Mouse (Mus musculus) heart, embryonic 15.5 days (tissue): ENCODE data around the gene Btbd19. TPM values are rescaled to one million over a fixed set of nuclear protein-coding genes. Genes with fewer than 3 reads are reported as not detected.

Source experiments
- ATAC-seq: fragments of 200-750 bp; cut with Nextera tagmentation; replicated peaks from 2 replicates; pipeline ENCODE4 v1.8.0; 2017; ENCODE audit warnings: low read depth, moderate TSS enrichment; ENCODE audit not compliant: insufficient number of reproducible peaks, insufficient read depth, low FRiP score
- H3K27ac ChIP-seq: fragments of 300-500 bp; sonication (generic); 2 replicates; pipeline ENCODE4 v1.5.1; 2015; ENCODE audit warnings: mild to moderate bottlenecking, inconsistent platforms
- H3K27me3 ChIP-seq: fragments of 300-500 bp; sonication (generic); 2 replicates; pipeline ENCODE4 v1.6.1; 2015; ENCODE audit warnings: inconsistent platforms
- H3K36me3 ChIP-seq: fragments of 300-500 bp; sonication (generic); 2 replicates; pipeline ENCODE4 v1.6.1; 2015; ENCODE audit warnings: mild to moderate bottlenecking, inconsistent platforms
- H3K4me1 ChIP-seq: fragments of 300-500 bp; sonication (generic); replicated peaks from 2 replicates; pipeline ENCODE4 v1.6.1; 2015; ENCODE audit warnings: inconsistent platforms
- H3K4me2 ChIP-seq: fragments of 300-500 bp; sonication (generic); 2 replicates; pipeline ENCODE4 v1.6.1; 2015; ENCODE audit warnings: inconsistent platforms, mild to moderate bottlenecking, moderate library complexity
- H3K4me3 ChIP-seq: fragments of 300-500 bp; sonication (generic); 2 replicates; pipeline ENCODE4 v1.5.1; 2015; ENCODE audit warnings: mild to moderate bottlenecking, inconsistent platforms
- H3K9ac ChIP-seq: fragments of 300-500 bp; sonication (generic); 2 replicates; pipeline ENCODE4 v1.6.1; 2015; ENCODE audit warnings: mild to moderate bottlenecking, inconsistent platforms
- H3K9me3 ChIP-seq: fragments of 300-500 bp; sonication (generic); replicated peaks from 2 replicates; pipeline ENCODE4 v1.6.1; 2016; ENCODE audit warnings: inconsistent platforms
- WGBS: fragments of 180-500 bp; shearing (Covaris S2); methylation state at CpG from one replicate; pipeline ENCODE4 v1.1.7; 2015; ENCODE audit warnings: mixed read lengths; 5-methylcytosine and 5-hydroxymethylcytosine counted together
- polyA plus RNA-seq: library from polyadenylated mRNA; unstranded; fragments of >200 nt; fragmentation: Nextera tagmentation; extraction: Ambion mirVana; gene quantifications from 2 replicates; pipeline ENCODE4 v1.2.1, GENCODE M21; 2015

The Btbd19 gene
- 2.3 and 4.5 TPM in 2 replicates for polyA plus RNA-seq

DNA sequence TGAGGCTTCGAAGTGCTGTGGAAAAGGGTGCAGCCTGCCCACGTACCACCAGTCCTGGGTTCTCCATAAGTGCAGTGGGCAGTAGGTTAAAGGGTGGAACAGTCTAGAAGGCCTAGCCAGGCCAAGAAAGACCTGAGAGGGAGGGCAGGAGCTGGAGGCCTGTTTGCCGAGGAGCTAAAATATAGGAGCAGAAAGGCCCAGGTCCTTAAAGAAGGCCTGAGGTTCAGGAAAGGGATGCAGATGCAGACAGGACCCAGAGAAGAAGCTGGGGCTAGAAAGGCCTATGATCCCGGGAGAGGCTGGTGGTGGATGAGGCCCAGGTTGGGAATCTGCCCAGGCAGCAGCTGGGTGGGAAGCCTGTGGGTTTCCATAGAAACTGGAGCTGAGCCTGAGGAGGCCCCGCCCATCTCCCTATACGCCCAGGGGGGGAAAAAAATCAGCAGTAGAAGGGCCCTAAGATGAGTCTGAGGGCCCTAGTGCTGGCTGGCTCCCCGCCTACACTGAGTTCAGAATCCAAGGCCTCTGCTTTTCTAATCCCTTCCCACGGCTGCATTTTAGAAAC, at the start of gene Btbd19:
Btbd19 (minus strand) TSS at position 378 of the 562 bp plus-strand sequence.
- H3K4me1 ChIP-seq, result peaks cover 26% of the 10 kb centered on the region
- 37% methylated on average over 8 of the region's 8 CpGs for WGBS
- peak; percentile 48 for ATAC-seq
- no peaks in the 10 kb centered on the region for H3K9me3 ChIP-seq
- H3K36me3 ChIP-seq, result no peaks in the 10 kb centered on the region; the same call in 1 of the 2 replicates
- H3K27ac ChIP-seq, result peak within 1 kb of the TSS; percentile 91
- no peak within 1 kb of the TSS for H3K9ac ChIP-seq
- no peaks in the 10 kb centered on the region for H3K27me3 ChIP-seq
- no peak within 1 kb of the TSS for H3K4me3 ChIP-seq
- peak within 1 kb of the TSS; percentile 30 for H3K4me2 ChIP-seq

DNA sequence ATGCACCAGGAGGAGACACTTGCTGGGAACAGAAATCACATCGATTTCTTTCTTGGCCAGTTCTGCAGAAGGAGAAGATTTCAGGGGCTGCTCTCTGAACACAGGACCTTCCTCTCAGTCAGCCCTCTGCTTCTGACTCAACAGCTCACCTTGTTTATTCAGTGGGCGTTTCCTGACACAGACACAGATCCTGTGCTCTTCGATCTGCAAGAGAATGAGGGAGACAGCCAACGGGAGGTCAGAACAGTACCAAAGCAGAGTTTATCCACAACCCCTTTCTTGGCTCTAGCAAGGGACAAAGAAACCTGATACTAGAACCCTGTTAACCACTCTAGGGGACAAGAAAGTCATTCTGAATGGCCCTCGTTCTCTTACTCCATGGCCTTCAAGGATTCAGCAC, 44.4 kb upstream of the Btbd19 start:
- 88% methylated on average over 5 of the region's 5 CpGs for WGBS
- no peaks in the 10 kb centered on the region for H3K4me1 ChIP-seq
- no peak for ATAC-seq
- H3K27ac ChIP-seq, result no peak overlapping the region
- H3K9ac ChIP-seq, result no peak overlapping the region
- no peak overlapping the region for H3K4me3 ChIP-seq
- no peaks in the 10 kb centered on the region for H3K9me3 ChIP-seq
- H3K4me2 ChIP-seq, result no peak overlapping the region
- H3K27me3 ChIP-seq, result no peaks in the 10 kb centered on the region
- H3K36me3 ChIP-seq, result peaks cover 90% of the 10 kb centered on the region

DNA sequence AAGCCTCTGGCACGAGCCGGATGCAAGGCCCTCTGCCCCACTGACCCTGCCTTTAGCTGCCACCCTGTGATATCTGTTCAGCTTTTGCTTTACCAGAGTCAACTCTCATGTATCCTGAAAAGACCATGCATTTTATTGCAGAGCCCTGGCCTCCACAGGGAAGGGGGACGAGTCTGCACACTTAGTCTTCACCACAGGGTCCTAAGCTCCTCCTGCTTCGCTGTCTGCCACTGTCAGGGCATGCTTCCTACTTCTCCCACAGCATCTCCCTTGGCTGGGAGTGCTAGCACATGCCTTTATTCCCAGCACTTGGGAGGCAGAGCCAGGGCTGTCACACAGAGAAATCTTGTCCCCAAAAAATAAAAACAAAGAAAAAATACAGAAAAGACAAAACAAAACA, 35.7 kb upstream of the Btbd19 start:
- ATAC-seq, result no peak
- no peak overlapping the region for H3K9ac ChIP-seq
- H3K27ac ChIP-seq, result no peak overlapping the region
- no peaks in the 10 kb centered on the region for H3K4me1 ChIP-seq
- no peak overlapping the region for H3K4me3 ChIP-seq
- H3K4me2 ChIP-seq, result no peak overlapping the region
- no peaks in the 10 kb centered on the region for H3K27me3 ChIP-seq
- WGBS, result 73% methylated on average over 4 of the region's 4 CpGs
- H3K9me3 ChIP-seq, result no peaks in the 10 kb centered on the region
- peaks cover 62% of the 10 kb centered on the region for H3K36me3 ChIP-seq

DNA sequence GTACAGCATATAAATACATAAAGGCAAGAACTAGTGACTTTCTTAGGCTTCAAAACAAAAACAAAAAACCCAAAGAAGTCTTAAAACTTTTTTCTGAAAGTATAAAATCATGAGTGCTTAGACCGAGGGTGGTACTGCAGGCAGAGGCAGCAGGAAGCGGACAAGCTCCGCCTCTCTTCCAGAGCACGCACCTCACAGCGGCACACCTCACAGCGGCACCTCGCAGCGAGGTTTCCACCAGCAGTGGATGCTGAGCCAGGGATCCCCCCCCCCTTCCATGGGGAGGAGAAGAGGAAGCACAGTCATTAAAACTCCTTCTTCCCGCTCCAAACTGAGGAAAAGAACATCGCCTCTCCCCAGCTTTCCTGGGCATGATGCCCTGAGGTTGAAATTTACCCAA, 34.1 kb upstream of the Btbd19 start:
- no peaks in the 10 kb centered on the region for H3K27me3 ChIP-seq
- no peak overlapping the region for H3K27ac ChIP-seq
- ATAC-seq, result no peak
- H3K4me1 ChIP-seq, result peaks cover 5% of the 10 kb centered on the region
- WGBS, result 85% methylated on average over 10 of the region's 10 CpGs
- no peaks in the 10 kb centered on the region for H3K9me3 ChIP-seq
- no peak overlapping the region for H3K4me3 ChIP-seq
- peaks cover 47% of the 10 kb centered on the region for H3K36me3 ChIP-seq
- no peak overlapping the region for H3K4me2 ChIP-seq
- no peak overlapping the region for H3K9ac ChIP-seq

DNA sequence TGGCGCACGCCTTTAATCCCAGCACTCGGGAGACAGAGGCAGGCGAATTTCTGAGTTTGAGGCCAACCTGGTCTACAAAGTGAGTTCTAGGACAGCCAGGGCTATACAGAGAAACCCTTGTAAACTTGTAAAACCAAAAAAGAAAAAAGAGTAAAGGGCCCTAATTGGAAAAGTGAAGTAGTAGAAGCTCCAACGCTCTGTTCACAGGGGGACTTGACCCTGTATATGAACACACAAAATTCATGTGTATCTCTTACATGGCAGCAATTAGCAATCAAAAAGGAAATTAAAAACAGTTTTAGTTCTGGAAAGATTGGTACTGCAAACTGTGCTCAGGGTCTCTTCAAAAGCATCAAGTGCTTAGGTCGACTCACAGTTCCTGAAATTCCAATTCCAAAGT, 30.8 kb upstream of the Btbd19 start:
- no peaks in the 10 kb centered on the region for H3K9me3 ChIP-seq
- H3K4me1 ChIP-seq, result peaks cover 30% of the 10 kb centered on the region
- peak overlapping the region; percentile 76 for H3K4me2 ChIP-seq
- H3K4me3 ChIP-seq, result peak overlapping the region; percentile 90
- peak overlapping the region; percentile 48 for H3K9ac ChIP-seq
- H3K27me3 ChIP-seq, result no peaks in the 10 kb centered on the region
- H3K27ac ChIP-seq, result peak overlapping the region; percentile 87
- peaks cover 47% of the 10 kb centered on the region for H3K36me3 ChIP-seq
- no peak for ATAC-seq
- 26% methylated on average over 6 of the region's 6 CpGs for WGBS

DNA sequence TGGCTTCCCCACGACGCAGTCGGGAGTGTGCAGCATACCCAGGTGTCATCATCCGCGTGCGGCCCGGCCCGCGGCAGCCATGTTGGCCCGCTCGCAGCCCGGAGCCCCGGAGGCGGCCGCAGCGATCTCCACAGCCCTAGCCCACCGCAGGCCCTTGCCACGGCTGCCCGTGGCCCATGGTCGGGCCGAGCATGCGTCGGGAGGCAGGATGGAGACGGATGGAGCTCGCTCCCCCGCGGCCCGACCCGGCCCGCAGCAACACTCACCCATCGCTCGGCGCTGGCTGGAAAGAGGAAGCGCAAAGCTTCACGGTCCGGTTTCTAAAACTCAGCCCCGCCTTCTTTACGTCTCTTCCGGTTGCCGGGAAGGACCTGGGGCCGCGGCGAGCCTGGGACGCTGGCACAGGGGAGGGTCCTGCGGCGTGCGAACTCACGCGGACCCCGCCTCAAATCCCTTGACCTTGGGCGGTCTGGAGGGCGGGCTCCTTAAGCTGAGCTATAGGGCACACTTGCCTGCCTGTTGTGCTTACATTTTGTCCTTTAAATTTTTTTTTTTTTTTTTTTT, 30.3 kb upstream of the Btbd19 start, which contains the start of gene Rps8:
Rps8 (minus strand) TSS at position 452 of the 564 bp plus-strand sequence.
- Histone ChIP-seq H3K4me2 (peak within 1 kb of the TSS; percentile 76), H3K4me1 (peaks cover 30% of the 10 kb centered on the region), H3K9ac (peak within 1 kb of the TSS; percentile 98), H3K27me3 (no peaks in the 10 kb centered on the region), H3K4me3 (peak within 1 kb of the TSS; percentile 90), H3K36me3 (peaks cover 47% of the 10 kb centered on the region), H3K27ac (peak within 1 kb of the TSS; percentile 87), H3K9me3 (no peaks in the 10 kb centered on the region)
- 0% methylated on average over 52 of the region's 52 CpGs for whole genome bisulfite sequencing
- peak; percentile 92 for ATAC-seq

DNA sequence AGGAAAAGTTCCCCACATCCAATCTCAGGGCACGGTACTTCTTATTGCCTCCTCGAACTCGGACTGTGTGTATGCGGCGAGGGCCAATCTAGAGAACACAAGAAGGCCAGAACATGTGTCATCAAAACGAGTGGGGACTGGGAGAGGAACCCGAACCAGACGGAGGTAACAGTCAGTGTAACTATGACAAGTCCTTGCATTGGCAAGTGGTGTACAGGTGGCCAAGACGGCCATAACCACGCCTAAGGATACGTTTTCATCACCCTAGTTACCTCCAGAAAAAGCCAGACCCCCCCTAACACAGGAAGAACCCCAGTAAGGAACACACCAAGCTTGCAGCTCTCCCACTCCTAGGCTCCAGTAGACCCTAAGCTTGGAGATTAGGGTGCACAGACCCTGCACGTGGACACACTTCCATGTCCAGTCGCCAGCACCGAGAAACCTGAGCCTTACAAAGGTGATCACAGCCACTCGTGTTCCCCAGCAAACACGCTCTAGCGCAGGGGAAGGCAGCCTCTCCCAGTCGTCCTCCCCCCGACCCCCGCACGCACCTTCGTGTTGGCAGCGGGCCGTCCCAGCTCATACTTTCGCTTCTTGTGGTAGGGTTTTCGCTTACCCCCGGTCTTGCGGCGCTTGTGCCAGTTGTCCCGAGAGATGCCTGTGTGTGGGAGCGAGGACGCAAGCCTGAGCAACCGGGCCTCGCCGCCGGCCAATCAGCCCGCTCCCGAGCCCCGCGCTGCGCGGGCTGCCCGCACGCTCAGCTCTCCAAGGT, 29.7 kb upstream of the Btbd19 start:
- H3K9ac ChIP-seq, result peak overlapping the region; percentile 98
- H3K4me2 ChIP-seq, result peak overlapping the region; percentile 76
- peaks cover 48% of the 10 kb centered on the region for H3K36me3 ChIP-seq
- no peaks in the 10 kb centered on the region for H3K9me3 ChIP-seq
- under 1% methylated on average over 42 of the region's 44 CpGs for WGBS
- no peaks in the 10 kb centered on the region for H3K27me3 ChIP-seq
- ATAC-seq, result no peak
- H3K4me3 ChIP-seq, result peak overlapping the region; percentile 90
- peaks cover 30% of the 10 kb centered on the region for H3K4me1 ChIP-seq
- peak overlapping the region; percentile 87 for H3K27ac ChIP-seq

DNA sequence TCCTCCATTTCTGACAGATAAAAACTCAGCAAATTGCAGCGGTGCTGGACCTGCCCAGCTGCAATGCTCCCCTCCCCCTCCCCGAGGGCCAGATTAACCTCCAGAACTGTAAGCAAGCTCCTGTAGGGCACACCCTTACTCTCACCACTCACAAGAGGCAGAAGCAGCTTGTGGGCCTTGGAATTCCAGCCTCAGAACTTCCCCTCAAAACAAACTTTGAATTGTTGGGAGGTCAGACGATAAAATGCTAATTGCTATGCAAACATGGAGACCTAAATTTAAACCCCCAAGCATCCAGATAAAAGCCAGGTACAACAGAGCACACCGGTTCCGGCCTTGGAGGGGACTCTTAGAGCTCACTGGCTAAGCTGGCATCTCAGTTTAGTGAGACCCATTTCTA, 27.2 kb upstream of the Btbd19 start:
- Histone ChIP-seq H3K4me1 (peaks cover 30% of the 10 kb centered on the region), H3K27ac (no peak overlapping the region), H3K9ac (no peak overlapping the region; the same call in 1 of the 2 replicates), H3K27me3 (no peaks in the 10 kb centered on the region), H3K36me3 (peaks cover 53% of the 10 kb centered on the region), H3K9me3 (no peaks in the 10 kb centered on the region), H3K4me2 (no peak overlapping the region), H3K4me3 (no peak overlapping the region)
- no peak for ATAC-seq
- WGBS, result 55% methylated on average over 5 of the region's 5 CpGs

DNA sequence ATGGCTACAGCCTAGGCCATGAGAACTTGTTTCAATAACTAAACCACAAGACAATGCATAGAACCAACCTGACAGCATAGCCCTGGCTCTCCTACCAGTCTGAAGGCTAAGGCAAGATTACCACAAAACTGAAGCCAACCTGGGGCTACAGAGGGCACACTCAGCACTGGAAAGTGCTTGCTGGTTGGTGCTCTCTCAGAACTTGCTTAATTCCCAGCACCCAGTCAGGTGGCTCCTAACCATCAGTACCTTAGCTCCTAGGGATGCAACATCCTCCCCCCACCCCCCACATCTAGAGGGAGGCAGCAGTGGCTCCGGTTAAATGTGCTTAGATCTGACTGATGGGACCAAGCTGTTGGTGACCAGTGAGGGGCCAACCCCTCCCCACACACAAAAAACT, 25.9 kb upstream of the Btbd19 start:
- peaks cover 53% of the 10 kb centered on the region for H3K36me3 ChIP-seq
- WGBS, result 65% methylated on average over 1 of the region's 1 CpGs

DNA sequence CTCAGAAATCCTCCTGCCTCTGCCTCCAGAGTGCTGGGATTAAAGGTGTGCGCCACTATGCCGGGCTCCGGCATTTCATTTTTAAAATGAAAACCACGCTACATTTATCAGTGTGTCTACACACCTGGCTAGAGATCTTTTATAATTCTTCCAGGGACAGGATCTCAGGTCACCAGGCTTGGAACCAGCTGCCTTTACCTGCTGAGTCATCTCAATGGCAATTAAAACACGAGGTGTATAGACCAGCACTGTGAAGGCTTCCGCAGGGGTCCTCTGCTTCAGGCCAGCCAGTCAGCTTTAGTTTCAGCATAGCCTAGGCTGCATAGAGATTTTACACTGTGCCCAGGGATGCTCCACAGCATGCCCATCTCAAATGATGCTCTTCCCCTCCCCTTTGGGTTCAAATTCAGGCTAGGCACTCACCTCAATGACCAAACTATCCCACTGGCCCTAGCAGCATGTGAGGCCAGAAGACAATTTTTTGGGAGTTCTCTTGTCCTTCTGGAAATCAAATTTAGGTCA, 24.7 kb upstream of the Btbd19 start:
- 91% methylated on average over 6 of the region's 6 CpGs for WGBS

More for the DNA sequence above, 25.9 kb upstream of the Btbd19 start:
- Histone ChIP-seq H3K27ac (no peak overlapping the region), H3K9me3 (no peaks in the 10 kb centered on the region), H3K27me3 (no peaks in the 10 kb centered on the region), H3K4me1 (peaks cover 30% of the 10 kb centered on the region), H3K4me2 (no peak overlapping the region), H3K9ac (no peak overlapping the region), H3K4me3 (no peak overlapping the region)
- ATAC-seq, result no peak

More for the DNA sequence above, 24.7 kb upstream of the Btbd19 start:
- Histone ChIP-seq H3K9ac (no peak overlapping the region), H3K4me1 (peaks cover 30% of the 10 kb centered on the region), H3K27me3 (no peaks in the 10 kb centered on the region), H3K27ac (no peak overlapping the region), H3K36me3 (peaks cover 53% of the 10 kb centered on the region), H3K9me3 (no peaks in the 10 kb centered on the region), H3K4me3 (no peak overlapping the region), H3K4me2 (no peak overlapping the region)
- no peak for ATAC-seq
